Mouse (Mus musculus) embryonic fibroblast, embryonic 13.5 days (primary cell): Measurements from ENCODE around the gene Hand2.

Experiments used
- CTCF ChIP-seq: IDR thresholded peaks from 2 replicates; pipeline ENCODE4 v1.5.1; 2011; ENCODE audit warnings: mild to moderate bottlenecking, control low read depth, low read length, moderate library complexity, borderline replicate concordance; ENCODE audit not compliant: insufficient read depth
- POLR2A ChIP-seq: IDR thresholded peaks from 2 replicates; pipeline ENCODE4 v1.6.1; 2011; ENCODE audit warnings: low read depth, mild to moderate bottlenecking, control low read depth, low read length, moderate library complexity

DNA sequence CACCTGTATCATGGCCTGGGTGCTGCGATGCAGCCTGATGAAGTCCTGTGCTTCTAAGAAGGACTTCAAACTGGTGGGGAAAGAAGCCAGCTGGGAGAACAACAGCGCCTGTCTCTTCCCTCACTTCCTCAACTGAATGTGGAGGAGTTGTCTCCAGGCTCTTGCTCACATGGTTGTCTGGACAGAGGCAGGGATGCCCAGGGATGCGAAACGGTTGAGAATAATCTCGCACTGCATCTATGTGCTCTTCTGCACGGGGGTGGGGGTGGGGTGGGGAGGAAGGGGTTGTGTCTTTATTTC is 20.7 kb downstream of the Hand2 start:
- TF ChIP-seq CTCF (no peak), POLR2A (no peak)
